Mouse (Mus musculus) heart, embryonic 10.5 days (tissue): ENCODE data around the gene Eif2ak2. TPM values are rescaled to one million over a fixed set of nuclear protein-coding genes. Genes with fewer than 3 reads are reported as not detected.

Experiments
- DNase-seq: peaks from one replicate; pipeline ENCODE4 v3.0.0-alpha.2; 2017; ENCODE audit warnings: low spot score
- H3K27ac ChIP-seq: fragments of 300-500 bp; sonication (generic); 2 replicates; pipeline ENCODE4 v1.5.1; 2016; ENCODE audit warnings: mild to moderate bottlenecking
- H3K27me3 ChIP-seq: fragments of 300-500 bp; sonication (generic); 2 replicates; pipeline ENCODE4 v1.6.1; 2016; ENCODE audit warnings: mild to moderate bottlenecking; ENCODE audit not compliant: poor library complexity, insufficient read depth, severe bottlenecking
- H3K36me3 ChIP-seq: fragments of 300-500 bp; sonication (generic); 2 replicates; pipeline ENCODE4 v1.6.1; 2016; ENCODE audit warnings: mild to moderate bottlenecking, moderate library complexity
- H3K4me1 ChIP-seq: fragments of 300-500 bp; sonication (generic); 2 replicates; pipeline ENCODE4 v1.6.1; 2016; ENCODE audit warnings: mild to moderate bottlenecking
- H3K4me3 ChIP-seq: fragments of 300-500 bp; sonication (generic); 2 replicates; pipeline ENCODE4 v1.5.1; 2016; ENCODE audit warnings: mild to moderate bottlenecking, moderate library complexity
- H3K9me3 ChIP-seq: fragments of 300-500 bp; sonication (generic); 2 replicates; pipeline ENCODE4 v1.6.1; 2016; ENCODE audit warnings: mild to moderate bottlenecking, moderate library complexity
- WGBS: fragments of 180-500 bp; shearing (Covaris S2); methylation state at CpG from one replicate; pipeline ENCODE4 v1.1.7; 2016; 5-methylcytosine and 5-hydroxymethylcytosine counted together
- polyA plus RNA-seq: library from polyadenylated mRNA; unstranded; fragments of >200 nt; fragmentation: Nextera tagmentation; extraction: Ambion mirVana; gene quantifications from 2 replicates; pipeline ENCODE4 v1.2.1, GENCODE M21; 2016

Gene Eif2ak2
- polyA plus RNA-seq, 1 experiment from 2014 or later: 7.3 TPM

DNA sequence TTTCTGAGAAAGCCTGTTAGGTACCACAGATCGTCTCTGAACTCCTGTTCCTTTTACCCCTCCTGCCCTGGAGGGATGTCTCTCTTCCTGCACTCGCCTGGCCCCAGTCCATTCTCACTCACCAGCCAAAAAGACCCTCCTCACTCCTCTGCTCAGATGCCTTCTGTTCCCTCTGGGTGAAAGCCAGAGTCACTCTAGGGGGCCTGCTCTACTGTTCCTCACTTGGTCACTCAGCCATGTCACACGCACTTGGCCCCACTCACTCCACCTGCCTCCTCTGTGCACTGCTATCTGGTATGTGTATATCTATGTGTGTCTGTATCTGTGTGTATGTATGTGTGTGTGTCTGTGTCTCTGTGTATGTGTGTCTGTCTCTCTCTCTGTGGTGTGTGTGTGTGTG is 6.8 kb upstream of the Eif2ak2 start:
- H3K4me3 ChIP-seq: no peak overlapping the region
- 51% methylated on average over 3 of the region's 3 CpGs for WGBS

DNA sequence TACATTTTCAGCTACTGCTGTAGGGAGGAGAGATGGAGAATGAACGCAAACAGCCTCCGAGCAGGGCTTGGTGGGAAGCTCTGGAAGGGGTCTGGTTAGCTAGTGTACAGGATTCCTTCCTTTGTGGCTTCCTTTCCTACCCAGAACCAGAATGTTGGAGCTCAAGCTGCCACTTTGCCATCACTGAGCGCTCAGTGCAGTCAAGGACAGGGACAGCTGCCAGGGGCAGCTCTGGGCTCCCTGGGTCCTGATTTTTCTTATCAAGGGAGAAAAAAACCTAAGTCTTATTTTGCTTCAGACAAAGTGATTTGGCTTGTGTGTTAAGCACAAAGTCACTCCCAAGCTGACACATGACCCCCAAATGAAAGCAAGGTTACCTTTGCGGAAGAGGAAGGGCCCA is 6.2 kb upstream of the Eif2ak2 start:
- DNase-seq: no peak
- Histone ChIP-seq H3K27ac (no peak overlapping the region), H3K9me3 (no peaks in the 10 kb centered on the region), H3K27me3 (no peaks in the 10 kb centered on the region), H3K4me3 (no peak overlapping the region), H3K4me1 (no peaks in the 10 kb centered on the region), H3K36me3 (no peaks in the 10 kb centered on the region)
- 85% methylated on average over 4 of the region's 4 CpGs for WGBS

More for the DNA sequence above, 6.8 kb upstream of the Eif2ak2 start:
- no peak for DNase-seq
- no peaks in the 10 kb centered on the region for H3K36me3 ChIP-seq
- no peaks in the 10 kb centered on the region for H3K9me3 ChIP-seq
- no peak overlapping the region for H3K27ac ChIP-seq
- H3K4me1 ChIP-seq: no peaks in the 10 kb centered on the region
- H3K27me3 ChIP-seq: no peaks in the 10 kb centered on the region

DNA sequence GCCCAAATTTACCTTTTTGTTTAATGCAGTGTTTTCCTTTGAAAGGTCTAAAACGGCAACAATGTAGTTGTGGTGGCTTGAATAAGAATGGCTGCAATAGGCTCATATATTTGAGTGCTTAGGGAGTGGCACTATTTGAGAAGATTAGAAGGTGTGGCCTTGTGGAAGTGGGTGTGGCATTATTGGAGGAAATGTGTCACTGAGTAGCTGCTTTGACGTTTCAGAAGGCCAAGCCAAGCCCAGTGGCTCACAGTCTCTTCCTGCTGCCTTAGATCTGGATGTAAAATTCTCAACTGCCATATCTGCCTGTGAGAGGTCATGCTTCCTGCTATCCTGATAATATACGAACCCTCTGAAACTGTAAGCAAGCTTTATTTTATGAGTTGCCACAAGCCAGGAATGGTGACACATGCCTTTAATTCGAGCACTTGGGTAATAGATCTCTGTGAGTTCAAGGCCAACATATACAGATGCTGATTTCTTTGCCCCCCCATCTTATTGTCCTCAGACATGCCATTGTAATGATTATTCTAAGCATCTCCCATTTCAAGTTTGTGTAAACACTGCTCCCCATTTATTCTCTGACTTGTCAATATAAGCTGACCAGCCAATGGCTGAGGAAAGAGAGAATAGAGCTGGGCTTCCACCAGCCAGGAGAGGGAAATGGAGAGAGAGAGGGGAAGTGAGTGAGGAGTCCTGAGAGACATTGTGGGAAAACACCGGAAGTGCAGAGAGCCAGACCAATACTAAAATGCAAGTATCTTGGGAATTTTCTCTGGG is 3.1 kb upstream of the Eif2ak2 start:
- DNase-seq: no peak
- Histone ChIP-seq H3K4me1 (peaks cover 17% of the 10 kb centered on the region), H3K36me3 (no peaks in the 10 kb centered on the region), H3K4me3 (no peak overlapping the region), H3K27ac (no peak overlapping the region), H3K9me3 (no peaks in the 10 kb centered on the region), H3K27me3 (no peaks in the 10 kb centered on the region)
- WGBS: 73% methylated on average over 5 of the region's 5 CpGs

DNA sequence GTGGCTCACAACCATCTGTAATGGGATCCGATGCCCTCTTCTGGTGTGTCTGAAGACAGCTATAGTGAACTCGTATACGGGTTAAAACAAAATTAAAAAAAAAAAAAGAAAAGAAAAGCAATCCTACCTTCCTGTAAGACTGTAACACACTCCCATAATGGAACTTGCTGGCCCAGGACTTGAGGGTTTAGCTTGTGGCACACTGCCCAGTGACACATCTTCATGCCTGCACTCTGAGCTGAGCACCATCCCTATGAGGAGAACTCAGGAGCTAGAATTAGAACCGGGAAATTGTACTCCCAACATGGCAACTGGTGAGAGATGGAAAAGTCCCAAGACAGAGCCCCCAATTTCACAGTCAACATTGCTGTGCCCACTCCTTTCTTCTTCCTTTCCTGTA is 918 bp upstream of the Eif2ak2 start:
- Histone ChIP-seq H3K27me3 (no peaks in the 10 kb centered on the region), H3K9me3 (no peaks in the 10 kb centered on the region), H3K4me3 (no peak overlapping the region), H3K27ac (no peak overlapping the region), H3K4me1 (peaks cover 17% of the 10 kb centered on the region), H3K36me3 (peaks cover 5% of the 10 kb centered on the region; the same call in 1 of the 2 replicates)
- 77% methylated on average over 4 of the region's 4 CpGs for WGBS
- DNase-seq: no peak

DNA sequence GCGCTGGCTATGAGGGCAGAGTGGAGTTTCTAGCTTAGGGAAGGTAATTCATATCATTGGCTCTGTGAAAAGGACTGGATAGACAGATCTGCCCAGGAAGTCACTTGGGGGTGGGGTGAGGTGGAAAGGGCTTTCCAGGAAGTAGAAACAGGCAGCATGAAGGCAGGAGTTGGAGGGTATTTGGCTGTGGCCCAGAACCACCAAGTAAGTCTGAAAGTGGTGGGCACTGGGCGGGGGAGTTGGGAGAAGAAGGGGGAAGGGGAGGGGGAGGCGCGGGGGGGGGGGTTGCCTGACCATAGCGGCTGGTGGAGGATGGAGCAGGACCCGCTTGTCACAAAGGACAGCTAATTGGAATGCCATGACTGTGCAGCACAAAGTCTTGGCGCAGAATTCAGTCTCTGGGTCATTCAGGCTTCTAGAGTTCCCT is 482 bp downstream of the Eif2ak2 start:
- H3K36me3 ChIP-seq: peaks cover 19% of the 10 kb centered on the region
- no peak for DNase-seq
- peak overlapping the region; percentile 90 for H3K27ac ChIP-seq
- no peaks in the 10 kb centered on the region for H3K9me3 ChIP-seq
- H3K4me1 ChIP-seq: peaks cover 17% of the 10 kb centered on the region
- peak overlapping the region; percentile 76 for H3K4me3 ChIP-seq
- WGBS: 14% methylated on average over 4 of the region's 7 CpGs
- H3K27me3 ChIP-seq: no peaks in the 10 kb centered on the region

DNA sequence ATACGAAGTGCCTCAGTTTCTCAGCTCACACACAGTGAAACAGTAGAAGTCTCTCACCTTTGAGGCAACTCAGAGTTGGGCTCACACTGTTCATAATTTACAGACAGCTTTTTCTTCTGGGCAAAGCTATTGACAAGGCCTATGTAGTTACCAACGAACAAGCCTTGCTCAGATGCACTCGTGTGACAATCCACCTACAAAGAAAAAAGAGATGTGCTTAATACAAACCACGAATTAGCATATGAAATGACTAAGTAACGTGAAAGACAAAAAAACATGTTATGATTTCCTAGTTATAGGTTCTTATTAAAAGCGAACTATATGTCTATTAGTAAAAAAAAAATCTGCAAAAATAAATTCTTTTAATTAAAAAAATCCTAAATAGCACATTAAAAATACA is 8.5 kb downstream of the Eif2ak2 start:
- no peaks in the 10 kb centered on the region for H3K4me1 ChIP-seq
- no peak overlapping the region for H3K4me3 ChIP-seq
- no peak overlapping the region for H3K27ac ChIP-seq
- H3K36me3 ChIP-seq: peaks cover 57% of the 10 kb centered on the region
- H3K27me3 ChIP-seq: no peaks in the 10 kb centered on the region
- no peak for DNase-seq
- no peaks in the 10 kb centered on the region for H3K9me3 ChIP-seq
- 90% methylated on average over 6 of the region's 6 CpGs for WGBS

DNA sequence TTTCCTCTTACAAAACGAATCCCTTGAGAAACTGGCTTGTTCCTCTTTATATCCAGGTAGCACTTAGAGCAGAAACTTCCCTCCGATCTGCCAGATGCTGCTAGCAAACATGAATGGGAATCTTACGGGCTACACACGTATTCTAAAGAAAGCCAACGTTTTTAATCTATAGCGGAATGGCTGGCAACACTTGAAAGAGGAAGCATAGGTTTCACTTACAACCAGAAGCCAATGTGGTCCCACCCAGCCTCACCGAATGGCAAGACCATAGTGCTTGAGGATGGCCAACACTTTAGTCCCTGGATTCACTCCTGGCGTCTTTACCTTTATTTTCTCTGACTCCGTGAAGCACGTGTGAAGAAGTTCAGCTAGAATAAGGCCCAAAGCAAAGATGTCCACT is 26.1 kb downstream of the Eif2ak2 start:
- H3K36me3 ChIP-seq: peaks cover 63% of the 10 kb centered on the region
- H3K4me3 ChIP-seq: no peak overlapping the region
- no peak for DNase-seq
- H3K27me3 ChIP-seq: no peaks in the 10 kb centered on the region
- H3K4me1 ChIP-seq: no peaks in the 10 kb centered on the region
- H3K27ac ChIP-seq: no peak overlapping the region
- WGBS: 83% methylated on average over 10 of the region's 10 CpGs
- no peaks in the 10 kb centered on the region for H3K9me3 ChIP-seq

DNA sequence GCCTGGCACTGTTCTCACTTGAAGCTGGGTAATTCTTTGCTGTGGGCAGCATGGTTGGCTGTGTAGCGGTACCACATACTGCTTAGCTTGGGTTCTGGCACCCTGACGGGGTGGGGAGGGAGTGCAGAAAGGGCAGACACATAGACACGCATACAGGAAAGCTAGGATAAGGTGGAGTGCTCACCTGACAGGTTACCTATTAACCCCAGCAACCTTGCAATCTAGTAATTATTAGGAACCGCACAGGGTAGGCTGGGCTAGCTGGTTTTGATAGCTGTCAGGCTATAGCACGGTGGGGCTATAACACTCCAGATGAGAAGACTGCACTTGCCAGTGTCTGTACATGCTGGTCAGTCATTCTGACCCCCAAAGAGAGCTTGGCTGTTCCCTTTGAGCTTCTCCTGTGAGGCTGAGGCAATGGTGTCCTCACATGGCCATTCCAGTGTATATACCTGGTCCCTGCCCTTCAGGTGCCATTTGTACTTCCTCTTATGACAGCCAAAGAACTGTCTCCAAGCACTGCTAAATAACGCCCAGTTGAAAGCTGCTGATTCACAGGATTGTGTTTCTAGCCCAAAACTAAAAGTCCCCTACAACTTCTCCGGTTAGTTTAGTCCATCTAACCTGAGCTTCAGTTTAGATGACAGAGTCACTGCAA is 40.0 kb downstream of the Eif2ak2 start:
- Histone ChIP-seq H3K36me3 (peaks cover 80% of the 10 kb centered on the region), H3K4me3 (no peak overlapping the region), H3K9me3 (no peaks in the 10 kb centered on the region), H3K4me1 (no peaks in the 10 kb centered on the region), H3K27me3 (no peaks in the 10 kb centered on the region), H3K27ac (no peak overlapping the region)
- no peak for DNase-seq
- 91% methylated on average over 7 of the region's 7 CpGs for WGBS

DNA sequence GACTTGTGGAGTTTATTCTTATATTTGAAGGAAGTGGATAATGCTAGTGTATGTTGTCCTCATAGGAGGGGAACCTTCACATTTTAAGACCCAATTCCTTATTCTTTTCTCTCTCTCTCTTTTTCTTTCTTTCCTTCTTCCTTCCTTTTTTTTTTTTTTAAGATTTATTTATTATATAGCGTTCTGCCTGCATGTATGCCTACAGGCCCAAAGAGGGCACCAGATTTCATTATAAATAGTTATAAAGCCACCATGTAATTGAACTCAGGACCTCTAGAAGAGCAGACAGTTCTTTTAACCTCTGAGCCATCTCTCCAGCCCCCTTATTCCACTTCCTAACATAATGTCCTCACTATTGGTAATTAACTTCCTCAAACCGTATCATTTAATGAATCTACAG is 46.3 kb downstream of the Eif2ak2 start:
- WGBS: 40% methylated on average over 2 of the region's 2 CpGs
- Histone ChIP-seq H3K27me3 (no peaks in the 10 kb centered on the region), H3K36me3 (peaks cover 26% of the 10 kb centered on the region), H3K4me1 (no peaks in the 10 kb centered on the region), H3K27ac (peak overlapping the region; percentile 90), H3K4me3 (peak overlapping the region; percentile 92), H3K9me3 (no peaks in the 10 kb centered on the region)
- no peak for DNase-seq

DNA sequence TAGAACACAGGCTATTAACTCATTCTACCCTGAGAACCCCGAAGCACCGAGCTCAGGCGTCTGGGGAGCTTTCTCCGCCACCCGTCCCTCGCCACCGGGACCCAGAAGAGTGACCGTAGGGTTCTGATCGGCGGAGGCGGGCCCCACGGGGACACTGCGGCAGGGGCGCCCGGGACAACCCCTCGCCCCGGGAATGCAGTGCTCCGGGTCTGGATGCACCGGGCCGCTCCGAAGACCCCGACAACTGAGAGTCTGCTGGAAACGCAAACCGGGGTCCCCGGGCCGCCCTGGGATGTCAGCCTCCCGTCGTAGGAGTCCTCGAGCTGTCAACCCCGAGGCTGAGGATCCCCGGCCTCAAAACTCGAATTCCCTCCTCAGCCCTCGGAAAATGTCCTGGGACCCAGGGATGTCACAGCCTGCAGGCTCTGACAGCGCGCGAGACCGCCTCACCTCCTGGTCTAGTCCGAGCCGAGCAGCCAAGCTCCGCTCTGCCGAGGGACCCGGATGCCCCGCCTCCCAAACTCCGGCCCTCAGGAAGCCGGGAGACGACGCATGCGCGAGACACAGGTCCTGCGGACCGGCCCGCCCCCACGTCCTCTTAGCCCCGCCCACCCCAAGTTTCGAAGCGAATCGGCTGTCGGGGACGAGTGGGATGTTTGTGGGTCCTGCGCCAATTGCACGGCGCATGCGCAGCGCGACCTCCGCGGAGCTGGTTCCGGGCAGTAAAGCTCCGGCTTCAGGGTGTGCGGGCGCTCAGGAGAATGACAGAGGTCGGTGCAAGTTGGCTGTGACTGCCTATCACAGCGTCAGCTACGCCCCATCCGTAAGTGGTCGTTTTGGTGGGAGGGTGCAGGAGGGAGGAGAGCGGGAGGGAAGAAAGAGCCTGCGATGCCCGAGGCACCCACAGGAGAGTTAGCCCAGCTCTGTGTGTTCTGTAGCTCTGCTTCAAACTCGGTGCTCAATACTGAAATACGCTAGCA is 47.2 kb downstream of the Eif2ak2 start, which contains the start of the genes Heatr5b and Gpatch11:
Gene Heatr5b, minus strand, starts transcription at position 509 of the 980 bp plus-strand sequence.
Gene Gpatch11, plus strand, starts transcription at position 712 of the 980 bp plus-strand sequence.
- Histone ChIP-seq H3K4me1 (no peaks in the 10 kb centered on the region), H3K9me3 (no peaks in the 10 kb centered on the region), H3K27ac (peak within 1 kb of the TSS; percentile 90), H3K36me3 (peaks cover 28% of the 10 kb centered on the region), H3K27me3 (no peaks in the 10 kb centered on the region), H3K4me3 (peak within 1 kb of the TSS; percentile 92)
- under 1% methylated on average over 81 of the region's 81 CpGs for WGBS
- peak; percentile 100 for DNase-seq

DNA sequence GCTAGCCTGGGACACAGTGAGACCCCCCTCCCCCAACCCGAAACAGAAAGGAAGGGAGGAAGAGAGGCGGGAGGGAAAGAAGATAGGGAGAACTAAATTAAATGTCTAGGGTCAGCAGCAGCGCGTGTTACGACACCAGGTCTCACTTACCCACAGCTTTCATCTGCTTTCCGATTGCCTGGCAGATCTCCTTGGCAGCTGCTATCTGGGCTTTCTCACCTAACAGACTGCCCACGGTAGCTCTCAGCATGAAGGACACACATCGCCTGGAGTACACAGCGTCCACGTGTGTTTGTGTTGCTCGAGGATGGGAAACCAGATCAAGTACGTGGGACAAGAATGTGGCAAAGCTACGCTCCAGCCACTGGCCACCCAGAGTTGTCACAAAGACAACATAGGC is 58.0 kb downstream of the Eif2ak2 start:
- Histone ChIP-seq H3K9me3 (no peaks in the 10 kb centered on the region), H3K27ac (no peak overlapping the region; the same call in 1 of the 2 replicates), H3K4me3 (no peak overlapping the region), H3K4me1 (no peaks in the 10 kb centered on the region; the same call in 1 of the 2 replicates), H3K27me3 (no peaks in the 10 kb centered on the region), H3K36me3 (peaks cover 63% of the 10 kb centered on the region)
- WGBS: 63% methylated on average over 13 of the region's 13 CpGs
- no peak for DNase-seq

DNA sequence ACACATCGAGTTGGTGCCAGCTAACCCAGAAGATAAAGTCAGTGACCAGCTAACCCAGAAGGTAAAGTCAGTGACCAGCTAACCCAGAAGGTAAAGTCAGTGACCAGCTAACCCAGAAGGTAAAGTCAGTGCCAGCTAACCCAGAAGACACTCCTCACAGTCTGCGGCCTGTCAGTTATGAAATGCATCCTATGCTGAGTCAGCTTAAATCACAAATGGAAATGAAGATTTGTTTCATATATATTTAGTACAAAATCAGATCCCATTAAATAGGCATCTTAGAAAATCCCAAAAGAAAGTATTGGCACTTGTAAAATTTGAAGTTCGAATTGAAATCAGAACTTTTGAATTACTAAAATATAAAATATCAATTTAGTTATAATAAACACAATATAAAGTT is 72.8 kb downstream of the Eif2ak2 start:
- WGBS: 86% methylated on average over 3 of the region's 3 CpGs
- no peak for DNase-seq
- Histone ChIP-seq H3K27ac (no peak overlapping the region), H3K36me3 (peaks cover 48% of the 10 kb centered on the region), H3K9me3 (no peaks in the 10 kb centered on the region), H3K4me1 (no peaks in the 10 kb centered on the region), H3K4me3 (no peak overlapping the region), H3K27me3 (no peaks in the 10 kb centered on the region)
